Mouse (Mus musculus) inflammation-experienced regulatory T-cells, adult 6 months (primary cell): ENCODE measurements around the gene Mif4gd. TPM values are rescaled to one million over a fixed set of nuclear protein-coding genes. Genes with fewer than 3 reads are reported as not detected.

Experiments used
- ATAC-seq: one replicate; pipeline ENCODE4 v1.8.0; 2017
- polyA plus RNA-seq, 3 experiments: library from polyadenylated mRNA; unstranded; fragments of 100-300 nt; shearing (Covaris generic); gene quantifications; one replicate each; pipeline ENCODE4 v1.2.1; 2017

Gene Mif4gd
- polyA plus RNA-seq, 3 experiments from 2014 or later: 192 to 274 (median 231) TPM

GRCm38 (mm10) chr11:115564064-115564809, 48.5 kb downstream of the Mif4gd start, which contains the start of gene Nup85:
TSS of gene Nup85 (plus strand) at chr11:115564434.
- peak; percentile 88 for ATAC-seq

- ATAC-seq: no peak
Measured at GRCm38 (mm10) chr11:115563406-115563805, 49.4 kb downstream of the Mif4gd start.

Other genes starting within 250 kb of the Mif4gd start
- 1 to 10 TPM; 1.9 to 3.4 (median 2.6) TPM for gene Hid1, start 245.2 kb downstream of the Mif4gd start, polyA plus RNA-seq
- gene Cdr2l, start 231.1 kb downstream of the Mif4gd start, polyA plus RNA-seq: not detected
- gene Mrpl58, start 209.2 kb downstream of the Mif4gd start, polyA plus RNA-seq: 100 to 1,000 TPM; 173 to 208 (median 179) TPM
- gene Atp5h, start 193.0 kb downstream of the Mif4gd start, polyA plus RNA-seq: 100 to 1,000 TPM; 696 to 777 (median 721) TPM
- gene Kctd2, start 192.8 kb downstream of the Mif4gd start, polyA plus RNA-seq: 10 to 100 TPM in 2 of 3 experiments, 1 to 10 TPM in 1; 5.6 to 15.7 (median 14.9) TPM
- gene Trim80, start 172.4 kb downstream of the Mif4gd start, polyA plus RNA-seq: not detected
- 1 to 10 TPM; 1.1 to 3.5 (median 2.8) TPM for gene Slc16a5, start 150.5 kb downstream of the Mif4gd start, polyA plus RNA-seq
- 10 to 100 TPM; 68.2 to 95.6 (median 70.3) TPM for gene Armc7, start 137.3 kb downstream of the Mif4gd start, polyA plus RNA-seq
- gene Nt5c, start 121.1 kb downstream of the Mif4gd start, polyA plus RNA-seq: 100 to 1,000 TPM; 242 to 269 (median 245) TPM
- 100 to 1,000 TPM; 619 to 638 (median 633) TPM for gene Jpt1, start 98.6 kb downstream of the Mif4gd start, polyA plus RNA-seq
- 100 to 1,000 TPM; 668 to 906 (median 737) TPM for gene Sumo2, start 76.7 kb downstream of the Mif4gd start, polyA plus RNA-seq
- gene Nup85, start 48.5 kb downstream of the Mif4gd start, polyA plus RNA-seq: 10 to 100 TPM; 46.0 to 56.8 (median 53.8) TPM
- 10 to 100 TPM; 22.9 to 31.7 (median 27.9) TPM for gene Mrps7, start 9.0 kb downstream of the Mif4gd start, polyA plus RNA-seq
- gene Gga3, start 8.9 kb downstream of the Mif4gd start, polyA plus RNA-seq: 10 to 100 TPM; 24.8 to 36.2 (median 35.0) TPM
- gene Slc25a19, start 15.3 kb upstream of the Mif4gd start, polyA plus RNA-seq: 10 to 100 TPM; 69.3 to 87.8 (median 80.1) TPM
- 10 to 100 TPM; 31.7 to 35.5 (median 33.8) TPM for gene Grb2, start 95.6 kb upstream of the Mif4gd start, polyA plus RNA-seq
- 10 to 100 TPM; 10.6 to 12.7 (median 11.5) TPM for gene Tmem94, start 152.5 kb upstream of the Mif4gd start, polyA plus RNA-seq
- gene Caskin2, start 200.7 kb upstream of the Mif4gd start, polyA plus RNA-seq: 1 to 10 TPM in 1 of 3 experiments, under 1 TPM in 2; 0.58 to 1.2 (median 0.87) TPM
- 10 to 100 TPM in 2 of 3 experiments, 1 to 10 TPM in 1; 9.8 to 13.2 (median 10.8) TPM for gene Tsen54, start 201.8 kb upstream of the Mif4gd start, polyA plus RNA-seq
- 1 to 10 TPM; 7.0 to 9.7 (median 9.6) TPM for gene Llgl2, start 211.1 kb upstream of the Mif4gd start, polyA plus RNA-seq
- not detected for gene Myo15b, start 245.4 kb upstream of the Mif4gd start, polyA plus RNA-seq